ENCODE assay signal across 18 mouse cellular contexts in the genomic region with DNA sequence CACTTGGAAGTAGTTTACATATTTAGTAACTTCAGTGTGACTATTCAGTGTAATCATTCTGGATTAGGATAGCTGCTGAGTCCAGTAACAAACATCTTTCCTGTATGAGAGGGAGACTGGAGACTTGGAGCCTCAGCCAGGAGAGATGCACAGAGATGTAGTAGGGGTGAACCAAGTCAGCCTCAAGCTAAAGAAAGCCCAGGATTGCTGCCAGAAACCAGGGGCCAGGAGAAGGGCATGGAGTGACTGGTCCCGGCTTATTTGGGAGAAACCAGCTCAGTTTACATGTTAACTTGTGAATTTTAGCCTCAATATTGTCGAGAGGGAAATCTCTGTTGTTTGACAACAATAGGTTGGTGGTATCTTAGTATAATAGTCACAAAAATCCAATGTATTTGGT.
"Had no signal": no experiment of that assay in that cellular context is flagged by ENCODE, and none has a peak within 500 bp of the region (broad histone marks: within the 10 kb centered on the region; RNA-seq: fewer than 3 reads in every experiment).

No protein-coding gene starts in this region.

- H3K4me3 ChIP-seq: midbrain, embryonic 10.5 days; midbrain, embryonic 12.5 days; myocyte; neural tube, embryonic 13.5 days; neural tube, embryonic 15.5 days had no signal

- DNase-seq: lung, adult 18-20 months; lung, embryonic 14.5 days; lung, postnatal 10 days; lung, postnatal 4 days; midbrain, embryonic 14.5 days; retina, postnatal 1 day; right cerebral cortex, adult 18-20 months; right cerebral cortex, postnatal 25 days; right cerebral cortex, postnatal 4 days; spleen, adult 18-20 months; thymus, adult 18-20 months; thymus, postnatal 14 days; thymus, postnatal 36 days had no signal

- H3K27ac ChIP-seq: midbrain, embryonic 12.5 days; neural tube, embryonic 13.5 days; neural tube, embryonic 15.5 days had no signal
